Mouse (Mus musculus) stomach, embryonic 14.5 days (tissue): Measurements from ENCODE around the gene P4htm. TPM values are rescaled to one million over a fixed set of nuclear protein-coding genes. Genes with fewer than 3 reads are reported as not detected.

ENCODE experiments used
- ATAC-seq: fragments of 200-750 bp; cut with Nextera tagmentation; 2 replicates; pipeline ENCODE4 v1.8.0; 2017; ENCODE audit warnings: low read depth, moderate TSS enrichment; ENCODE audit not compliant: insufficient number of reproducible peaks, insufficient read depth, low FRiP score
- H3K27ac ChIP-seq: fragments of 300-500 bp; sonication (generic); 2 replicates; pipeline ENCODE4 v1.5.1; 2014; ENCODE audit warnings: mild to moderate bottlenecking, low read length, moderate library complexity, mixed read lengths
- H3K27me3 ChIP-seq: fragments of 300-500 bp; sonication (generic); 2 replicates; pipeline ENCODE4 v1.6.1; 2014; ENCODE audit warnings: low read length, control low read depth, mixed read lengths; ENCODE audit not compliant: control insufficient read depth, insufficient read depth
- H3K36me3 ChIP-seq: fragments of 300-500 bp; sonication (generic); 2 replicates; pipeline ENCODE4 v1.6.1; 2014; ENCODE audit warnings: mild to moderate bottlenecking, control low read depth, low read length, moderate library complexity, mixed read lengths; ENCODE audit not compliant: control insufficient read depth, insufficient read depth
- H3K4me1 ChIP-seq: fragments of 300-500 bp; sonication (generic); 2 replicates; pipeline ENCODE4 v1.6.1; 2014; ENCODE audit warnings: low read length, control low read depth, mixed read lengths; ENCODE audit not compliant: control insufficient read depth, insufficient read depth
- H3K4me2 ChIP-seq: fragments of 300-500 bp; sonication (generic); replicated peaks from 2 replicates; pipeline ENCODE4 v1.6.1; 2014; ENCODE audit warnings: low read depth, low read length, control low read depth
- H3K4me3 ChIP-seq: fragments of 300-500 bp; sonication (generic); 2 replicates; pipeline ENCODE4 v1.5.1; 2014; ENCODE audit warnings: low read depth, low read length, control low read depth
- H3K9ac ChIP-seq: fragments of 300-500 bp; sonication (generic); replicated peaks from 2 replicates; pipeline ENCODE4 v1.6.1; 2014; ENCODE audit warnings: low read depth, mild to moderate bottlenecking, control low read depth, low read length, moderate library complexity, mixed read lengths
- H3K9me3 ChIP-seq: fragments of 300-500 bp; sonication (generic); 2 replicates; pipeline ENCODE4 v1.6.1; 2016; ENCODE audit warnings: low read depth, low read length, control low read depth; ENCODE audit not compliant: control insufficient read depth
- WGBS: fragments of 180-500 bp; shearing (Covaris S2); extraction: QIAGEN DNeasy Blood & Tissue Kit; methylation state at CpG from one replicate; pipeline ENCODE4 v1.1.7; 2014; 5-methylcytosine and 5-hydroxymethylcytosine counted together
- polyA plus RNA-seq: library from polyadenylated mRNA; unstranded; fragments of >200 nt; fragmentation: Nextera tagmentation; extraction: Ambion mirVana; gene quantifications from 2 replicates; pipeline ENCODE4 v1.2.1, GENCODE M21; 2014

Gene P4htm
- polyA plus RNA-seq, 1 experiment from 2014 or later, result 6.2 TPM

DNA sequence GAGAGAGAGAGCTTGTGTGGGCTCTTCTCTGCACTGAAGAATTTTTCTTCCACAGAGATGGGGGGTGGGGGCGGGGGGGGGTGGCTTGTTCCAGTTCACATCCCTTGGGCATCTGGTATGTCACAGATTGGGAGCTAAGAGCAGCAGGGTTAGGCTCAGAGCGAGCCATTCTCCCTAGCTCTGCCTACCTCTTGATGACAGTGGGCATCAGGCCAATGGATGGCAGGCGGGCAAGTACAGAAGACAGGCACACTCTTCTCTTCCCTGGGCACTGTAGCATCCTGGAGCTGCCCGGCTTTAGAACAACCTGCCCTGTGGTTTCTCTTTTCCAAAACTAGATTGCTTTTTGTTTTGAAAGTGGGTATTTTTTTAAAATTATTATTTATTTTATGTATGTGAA lies 6.0 kb downstream of the P4htm start:
- H3K27me3 ChIP-seq, result no peaks in the 10 kb centered on the region
- no peak overlapping the region for H3K4me3 ChIP-seq
- H3K4me2 ChIP-seq, result no peak overlapping the region
- no peaks in the 10 kb centered on the region for H3K9me3 ChIP-seq
- no peaks in the 10 kb centered on the region for H3K36me3 ChIP-seq
- H3K27ac ChIP-seq, result no peak overlapping the region
- no peak for ATAC-seq
- 88% methylated on average over 4 of the region's 4 CpGs for WGBS
- H3K9ac ChIP-seq, result no peak overlapping the region
- peaks cover 22% of the 10 kb centered on the region for H3K4me1 ChIP-seq

DNA sequence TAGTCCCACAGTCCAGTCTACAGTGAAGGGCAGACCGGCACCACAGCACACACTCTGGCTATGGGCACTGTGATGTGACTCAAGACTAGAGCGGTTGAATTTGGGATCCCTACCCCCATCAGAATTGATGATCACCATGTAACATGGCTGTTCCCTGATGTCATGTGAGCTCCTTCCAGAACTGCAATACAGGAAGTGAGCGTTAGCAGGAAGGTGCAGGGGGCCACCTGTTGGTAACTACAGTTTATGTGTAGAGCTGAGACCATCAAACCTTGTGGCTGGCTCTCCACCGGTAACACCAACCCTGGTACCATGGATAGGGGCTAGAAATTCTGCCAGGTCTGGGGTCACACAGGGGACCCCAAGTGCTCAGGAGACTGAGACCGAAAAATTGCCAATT lies 8.2 kb downstream of the P4htm start:
- no peaks in the 10 kb centered on the region for H3K9me3 ChIP-seq
- H3K27me3 ChIP-seq, result no peaks in the 10 kb centered on the region
- H3K36me3 ChIP-seq, result no peaks in the 10 kb centered on the region
- H3K4me3 ChIP-seq, result no peak overlapping the region
- peaks cover 22% of the 10 kb centered on the region for H3K4me1 ChIP-seq
- no peak for ATAC-seq
- no peak overlapping the region for H3K27ac ChIP-seq
- no peak overlapping the region for H3K9ac ChIP-seq
- 62% methylated on average over 5 of the region's 5 CpGs for WGBS
- no peak overlapping the region for H3K4me2 ChIP-seq

DNA sequence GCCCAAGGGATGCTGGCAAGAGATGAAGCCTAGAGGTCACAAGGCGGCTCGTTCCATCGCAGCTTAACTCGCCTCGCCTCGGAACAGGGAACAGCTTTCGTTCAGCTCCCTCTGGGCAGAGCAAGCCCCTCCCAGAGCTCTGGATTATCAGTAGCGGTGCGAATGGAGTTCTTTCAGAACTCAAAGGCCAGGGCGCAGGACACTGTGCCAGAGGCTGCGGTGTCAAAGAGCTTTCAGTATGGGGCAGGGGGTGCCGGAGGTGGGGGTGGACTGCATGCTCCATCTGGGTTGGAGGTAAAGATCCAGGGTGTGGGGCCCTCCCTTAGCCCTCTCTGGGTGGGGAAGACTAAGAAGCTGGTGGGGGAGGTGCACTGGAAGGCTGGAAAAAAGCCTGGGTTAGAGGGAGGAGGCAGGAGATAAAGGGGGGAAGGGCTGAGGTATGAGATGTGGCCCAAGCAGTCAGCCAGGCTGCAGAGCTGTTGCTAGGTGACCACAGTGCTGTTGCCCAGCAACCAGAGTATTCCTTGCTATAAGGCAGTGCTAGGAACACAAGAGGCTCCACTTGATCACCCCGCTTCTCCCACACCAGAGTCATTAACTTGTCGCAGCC lies 9.8 kb downstream of the P4htm start:
- no peaks in the 10 kb centered on the region for H3K36me3 ChIP-seq
- no peaks in the 10 kb centered on the region for H3K9me3 ChIP-seq
- 0 out of 2 replicates have a peak overlapping the region, but pooled peaks have one; percentile 5 for H3K4me3 ChIP-seq
- no peak overlapping the region for H3K9ac ChIP-seq
- peak; percentile 93 for ATAC-seq
- H3K4me1 ChIP-seq, result peaks cover 22% of the 10 kb centered on the region
- peak overlapping the region; percentile 42 for H3K4me2 ChIP-seq
- peak overlapping the region; percentile 66; the same call in 1 of the 2 replicates for H3K27ac ChIP-seq
- WGBS, result 2% methylated on average over 14 of the region's 14 CpGs
- no peaks in the 10 kb centered on the region for H3K27me3 ChIP-seq

DNA sequence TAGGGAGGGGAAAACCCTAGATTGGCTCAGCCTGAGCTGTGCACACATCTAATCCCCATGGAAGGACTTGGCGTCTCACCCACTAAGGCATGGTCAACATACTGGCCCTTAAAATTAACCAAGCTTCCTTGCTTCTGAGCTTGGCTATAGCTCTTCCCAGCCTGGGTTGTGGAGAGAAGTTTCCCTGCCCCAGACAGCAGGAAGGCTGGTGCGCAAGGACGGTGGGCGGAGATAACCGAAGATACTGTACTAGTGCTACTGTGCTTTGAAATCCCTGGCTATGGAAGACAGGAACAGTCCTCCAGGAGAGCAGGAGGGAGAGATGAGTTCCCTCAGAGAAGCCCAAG lies 18.1 kb downstream of the P4htm start:
- Histone ChIP-seq H3K9me3 (no peaks in the 10 kb centered on the region), H3K4me3 (peak overlapping the region; percentile 62)
- ATAC-seq, result no peak

DNA sequence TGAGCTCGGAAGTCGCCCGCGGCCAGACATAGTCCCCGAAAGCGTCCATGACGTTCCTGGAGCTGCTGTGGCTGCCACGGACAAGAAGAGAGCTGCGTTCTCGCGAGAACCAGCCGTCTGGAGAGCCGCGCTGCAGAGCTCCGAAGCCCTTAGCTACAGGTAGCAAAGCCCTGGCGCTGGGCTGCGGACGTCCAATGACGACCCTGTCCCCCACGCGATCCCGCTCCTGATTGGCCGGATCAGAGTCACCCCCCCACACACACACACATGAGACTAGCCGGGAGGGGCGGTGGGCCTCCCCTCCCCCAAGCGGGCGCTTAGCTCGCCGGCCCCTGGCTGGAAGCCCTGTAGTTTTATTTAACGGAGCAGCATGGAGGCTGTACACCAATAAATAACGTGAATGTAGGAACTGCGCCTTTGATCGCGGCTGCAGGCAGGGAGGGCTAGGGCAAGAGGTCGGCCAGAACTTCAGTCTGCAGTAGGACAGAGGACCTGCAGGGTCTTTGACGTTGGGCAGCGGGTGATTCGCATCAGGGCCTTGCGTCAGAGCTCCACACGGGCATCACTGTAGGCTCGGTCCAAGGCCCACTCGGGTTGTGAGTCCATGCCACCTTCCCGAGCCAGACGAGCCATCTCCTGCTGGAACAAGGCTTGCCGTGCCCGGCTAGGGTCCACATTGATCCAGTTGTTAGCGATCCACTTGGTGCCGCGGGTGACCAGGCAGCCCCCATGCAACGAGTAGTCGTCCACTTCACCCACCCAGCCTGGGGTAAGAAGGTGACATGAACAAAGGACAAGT lies 18.7 kb downstream of the P4htm start, which contains the start of gene Wdr6:
Gene Wdr6, minus strand, starts transcription at position 195 of the 799 bp plus-strand sequence.
- peak within 1 kb of the TSS; percentile 70 for H3K4me2 ChIP-seq
- H3K27ac ChIP-seq, result peak within 1 kb of the TSS; percentile 92
- 4% methylated on average over 51 of the region's 51 CpGs for WGBS
- peaks cover 30% of the 10 kb centered on the region; the same call in 1 of the 2 replicates for H3K4me1 ChIP-seq
- H3K9ac ChIP-seq, result peak within 1 kb of the TSS; percentile 70
- peak within 1 kb of the TSS; percentile 62 for H3K4me3 ChIP-seq
- H3K36me3 ChIP-seq, result peaks cover 21% of the 10 kb centered on the region
- no peaks in the 10 kb centered on the region for H3K27me3 ChIP-seq
- ATAC-seq, result peak; percentile 97
- H3K9me3 ChIP-seq, result no peaks in the 10 kb centered on the region

More for the DNA sequence above, 18.1 kb downstream of the P4htm start:
- Histone ChIP-seq H3K27me3 (no peaks in the 10 kb centered on the region), H3K4me2 (peak overlapping the region; percentile 70), H3K4me1 (peaks cover 29% of the 10 kb centered on the region; the same call in 1 of the 2 replicates), H3K36me3 (peaks cover 16% of the 10 kb centered on the region), H3K27ac (peak overlapping the region; percentile 82), H3K9ac (peak overlapping the region; percentile 45; the same call in 1 of the 2 replicates)
- 55% methylated on average over 5 of the region's 5 CpGs for WGBS

DNA sequence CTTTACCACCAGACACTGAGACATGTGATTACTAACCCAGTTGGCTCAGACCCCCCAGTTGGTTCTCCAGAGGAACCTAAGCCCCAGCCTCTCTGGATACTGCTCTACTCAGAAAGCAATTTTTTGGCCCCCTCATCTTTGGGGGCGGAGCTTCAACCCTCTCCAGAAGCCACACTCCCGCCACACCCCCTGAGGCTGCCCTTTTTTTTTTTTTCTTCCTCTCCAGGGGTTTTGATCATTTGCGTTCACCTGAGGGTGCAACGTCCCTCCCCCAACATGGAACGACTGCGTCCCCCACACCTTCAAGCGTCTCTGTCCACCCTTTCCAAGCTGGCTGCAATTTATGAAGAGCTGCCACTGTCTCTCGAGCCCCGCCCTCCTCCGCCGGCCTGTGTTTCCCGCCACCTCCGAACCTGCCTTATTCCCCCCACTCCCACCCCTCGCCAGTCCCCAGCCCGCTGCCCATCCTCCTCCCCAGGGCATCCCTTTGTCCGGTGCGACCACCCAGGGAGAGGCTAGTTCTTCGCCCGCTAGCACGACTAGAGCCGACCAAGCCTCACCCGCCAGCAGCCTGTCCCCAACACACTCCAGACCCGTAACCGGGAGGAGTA lies 19.4 kb downstream of the P4htm start:
- Histone ChIP-seq H3K4me3 (peak overlapping the region; percentile 62), H3K27me3 (no peaks in the 10 kb centered on the region), H3K4me2 (peak overlapping the region; percentile 70), H3K9me3 (no peaks in the 10 kb centered on the region), H3K36me3 (peaks cover 28% of the 10 kb centered on the region), H3K9ac (peak overlapping the region; percentile 70), H3K27ac (peak overlapping the region; percentile 92; the same call in 1 of the 2 replicates), H3K4me1 (peaks cover 30% of the 10 kb centered on the region; the same call in 1 of the 2 replicates)
- WGBS, result 0% methylated on average over 24 of the region's 24 CpGs
- ATAC-seq, result 0 out of 2 replicates have a peak, but pooled peaks have one; percentile 18

DNA sequence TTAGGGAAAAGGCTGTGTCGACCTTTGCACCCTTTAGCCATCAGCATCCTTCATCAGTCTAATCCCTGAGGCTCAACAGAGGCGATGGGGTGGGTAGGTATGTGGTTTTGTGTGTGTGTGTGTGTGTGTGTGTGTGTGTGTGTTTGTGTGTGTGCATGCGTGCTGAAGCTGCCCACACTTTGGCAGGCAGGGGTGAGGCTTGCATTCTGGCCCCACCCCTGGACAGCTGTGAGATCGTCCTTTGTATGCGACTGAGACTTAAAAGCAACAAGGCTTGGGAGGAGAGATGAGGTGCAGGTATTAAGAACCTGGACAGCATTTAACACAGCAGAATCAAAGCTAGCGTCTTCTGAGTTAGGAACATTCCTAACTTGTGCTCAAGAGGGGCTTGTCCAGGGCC lies 20.4 kb downstream of the P4htm start:
- no peak for ATAC-seq

More for the DNA sequence above, 20.4 kb downstream of the P4htm start:
- WGBS, result 28% methylated on average over 6 of the region's 6 CpGs
- H3K27ac ChIP-seq, result no peak overlapping the region
- H3K9me3 ChIP-seq, result no peaks in the 10 kb centered on the region
- H3K4me3 ChIP-seq, result peak overlapping the region; percentile 62; the same call in 1 of the 2 replicates
- H3K9ac ChIP-seq, result peak overlapping the region; percentile 70; the same call in 1 of the 2 replicates
- H3K27me3 ChIP-seq, result no peaks in the 10 kb centered on the region
- peaks cover 38% of the 10 kb centered on the region for H3K36me3 ChIP-seq
- H3K4me1 ChIP-seq, result peaks cover 30% of the 10 kb centered on the region; the same call in 1 of the 2 replicates
- peak overlapping the region; percentile 70 for H3K4me2 ChIP-seq
